Mouse (Mus musculus) hindbrain, embryonic 14.5 days (tissue): ENCODE data around the gene Ralgapa1. TPM values are rescaled to one million over a fixed set of nuclear protein-coding genes. Genes with fewer than 3 reads are reported as not detected.

Experiments used
- ATAC-seq: fragments of 200-750 bp; cut with Nextera tagmentation; 2 replicates; pipeline ENCODE4 v1.8.0; 2017; ENCODE audit warnings: moderate number of reproducible peaks, mild to moderate bottlenecking, moderate TSS enrichment, moderate library complexity; ENCODE audit not compliant: low FRiP score
- DNase-seq: peaks from one replicate; pipeline ENCODE4 v3.0.0-alpha.2; 2015; ENCODE audit warnings: low spot score
- H3K27ac ChIP-seq: fragments of 300-500 bp; sonication (generic); 2 replicates; pipeline ENCODE4 v1.5.1; 2014; ENCODE audit warnings: mild to moderate bottlenecking, moderate library complexity
- H3K27me3 ChIP-seq: fragments of 300-500 bp; sonication (generic); 2 replicates; pipeline ENCODE4 v1.6.1; 2014; ENCODE audit warnings: mild to moderate bottlenecking, low read length, mixed read lengths; ENCODE audit not compliant: control insufficient read depth, insufficient read depth
- H3K36me3 ChIP-seq: fragments of 300-500 bp; sonication (generic); replicated peaks from 2 replicates; pipeline ENCODE4 v1.6.1; 2014; ENCODE audit not compliant: control insufficient read depth, insufficient read depth
- H3K4me1 ChIP-seq: fragments of 300-500 bp; sonication (generic); replicated peaks from 2 replicates; pipeline ENCODE4 v1.6.1; 2014; ENCODE audit warnings: antibody characterized with exemption, low read length, mixed read lengths; ENCODE audit not compliant: control insufficient read depth, insufficient read depth
- H3K4me2 ChIP-seq: fragments of 300-500 bp; sonication (generic); replicated peaks from 2 replicates; pipeline ENCODE4 v1.6.1; 2014; ENCODE audit warnings: mild to moderate bottlenecking, moderate library complexity
- H3K4me3 ChIP-seq: fragments of 300-500 bp; sonication (generic); replicated peaks from 2 replicates; pipeline ENCODE4 v1.5.1; 2014; ENCODE audit warnings: mild to moderate bottlenecking, low read length
- H3K9ac ChIP-seq: fragments of 300-500 bp; sonication (generic); 2 replicates; pipeline ENCODE4 v1.6.1; 2014
- H3K9me3 ChIP-seq: fragments of 300-500 bp; sonication (generic); 2 replicates; pipeline ENCODE4 v1.6.1; 2016; ENCODE audit warnings: low read length; ENCODE audit not compliant: control insufficient read depth
- WGBS: fragments of 180-500 bp; shearing (Covaris S2); extraction: QIAGEN DNeasy Blood & Tissue Kit; methylation state at CpG from one replicate; pipeline ENCODE4 v1.1.7; 2014; 5-methylcytosine and 5-hydroxymethylcytosine counted together
- polyA plus RNA-seq: library from polyadenylated mRNA; unstranded; fragments of >200 nt; fragmentation: Nextera tagmentation; extraction: Ambion mirVana; gene quantifications from 2 replicates; pipeline ENCODE4 v1.2.1, GENCODE M21; 2014

The Ralgapa1 gene
- polyA plus RNA-seq, 1 experiment from 2014 or later, result 36.1 TPM

DNA sequence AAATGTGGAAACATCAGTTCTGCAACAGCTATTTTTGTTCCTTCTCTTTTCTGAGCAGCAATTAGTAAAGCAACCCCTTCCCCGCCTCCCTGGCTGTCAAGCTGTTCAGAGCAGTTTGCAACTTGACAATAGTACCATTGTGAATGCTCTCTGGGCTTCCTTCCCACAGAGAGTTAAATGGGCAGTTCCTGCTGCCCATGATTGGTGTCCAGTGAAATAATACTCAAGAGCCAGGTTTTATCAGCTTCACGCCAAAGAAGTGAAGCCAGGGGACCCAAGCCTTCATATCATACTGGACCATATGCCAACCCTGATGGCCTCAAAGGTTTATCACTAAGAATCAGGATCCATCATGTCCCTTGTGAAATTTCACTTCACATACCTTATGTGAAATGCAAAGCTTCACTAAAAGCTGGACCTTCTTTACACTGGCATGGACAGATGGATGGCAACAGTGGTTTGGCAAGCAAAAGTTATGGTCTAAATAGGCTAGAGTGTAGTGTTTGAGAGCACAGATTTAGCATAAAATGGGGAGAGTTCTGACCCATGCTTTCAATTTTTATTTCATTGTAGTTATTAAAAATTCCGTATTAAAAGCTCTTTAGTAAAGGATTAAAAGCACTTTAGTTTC, 198.2 kb downstream of the Ralgapa1 start:
- no peak overlapping the region for H3K27ac ChIP-seq
- 32% methylated on average over 3 of the region's 3 CpGs for WGBS
- no peaks in the 10 kb centered on the region for H3K36me3 ChIP-seq
- ATAC-seq (peak; percentile 40; the same call in 1 of the 2 replicates), DNase-seq (no peak)
- no peak overlapping the region for H3K4me3 ChIP-seq
- no peaks in the 10 kb centered on the region for H3K9me3 ChIP-seq
- H3K4me1 ChIP-seq, result 0 out of 2 replicates have a peak, but pooled peaks cover 3% of the 10 kb centered on the region
- no peaks in the 10 kb centered on the region for H3K27me3 ChIP-seq
- no peak overlapping the region for H3K4me2 ChIP-seq
- H3K9ac ChIP-seq, result no peak overlapping the region

DNA sequence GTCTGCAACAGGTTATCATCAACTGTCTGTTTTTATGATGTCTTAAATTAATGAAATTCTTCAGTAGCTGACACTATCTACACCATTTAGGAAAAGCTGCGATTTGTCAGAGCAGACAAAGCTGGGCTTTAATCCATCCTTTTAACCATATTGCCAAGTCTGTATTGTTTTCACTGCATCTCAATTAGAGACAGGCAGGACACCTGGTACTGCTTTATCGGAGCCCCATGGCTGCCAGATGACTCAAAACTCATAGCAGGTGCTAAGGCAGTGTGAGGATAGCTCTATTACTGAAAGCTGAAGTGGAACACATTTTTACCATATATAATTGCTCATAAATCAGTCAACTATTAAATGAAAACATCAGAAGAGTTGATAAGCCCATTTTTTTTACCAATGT, 200.6 kb downstream of the Ralgapa1 start:
- Histone ChIP-seq H3K4me1 (0 out of 2 replicates have a peak, but pooled peaks cover 3% of the 10 kb centered on the region), H3K36me3 (no peaks in the 10 kb centered on the region), H3K27me3 (no peaks in the 10 kb centered on the region), H3K9me3 (no peaks in the 10 kb centered on the region), H3K4me2 (no peak overlapping the region), H3K9ac (no peak overlapping the region), H3K4me3 (no peak overlapping the region), H3K27ac (no peak overlapping the region)
- 47% methylated on average over 2 of the region's 2 CpGs for WGBS
- ATAC-seq, result no peak
- DNase-seq, result peak; percentile 35

DNA sequence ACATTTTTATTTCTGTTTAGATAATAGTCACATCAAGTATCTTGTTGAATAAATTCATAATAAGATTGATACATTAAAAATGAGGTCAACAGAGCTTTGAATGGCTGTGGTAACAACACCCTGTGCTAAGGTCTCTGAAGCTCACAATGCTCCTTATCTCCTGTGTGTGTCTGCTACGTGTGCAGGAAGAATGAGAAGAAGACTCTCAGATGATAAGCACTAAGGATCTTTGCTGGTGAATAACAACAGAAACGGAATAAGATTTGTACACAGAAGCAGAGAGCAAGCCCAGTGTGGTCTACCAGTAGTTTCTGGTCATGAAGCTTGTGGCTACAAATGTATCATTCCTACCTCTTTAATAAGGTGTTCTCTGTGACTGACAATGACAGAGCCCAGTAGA, 210.2 kb downstream of the Ralgapa1 start:
- Histone ChIP-seq H3K27me3 (no peaks in the 10 kb centered on the region), H3K4me2 (no peak overlapping the region), H3K9me3 (no peaks in the 10 kb centered on the region), H3K4me1 (no peaks in the 10 kb centered on the region), H3K9ac (no peak overlapping the region), H3K36me3 (peaks cover 12% of the 10 kb centered on the region; the same call in 1 of the 2 replicates), H3K27ac (no peak overlapping the region), H3K4me3 (no peak overlapping the region)
- WGBS, result 79% methylated on average over 2 of the region's 2 CpGs
- DNase-seq (no peak), ATAC-seq (no peak)

DNA sequence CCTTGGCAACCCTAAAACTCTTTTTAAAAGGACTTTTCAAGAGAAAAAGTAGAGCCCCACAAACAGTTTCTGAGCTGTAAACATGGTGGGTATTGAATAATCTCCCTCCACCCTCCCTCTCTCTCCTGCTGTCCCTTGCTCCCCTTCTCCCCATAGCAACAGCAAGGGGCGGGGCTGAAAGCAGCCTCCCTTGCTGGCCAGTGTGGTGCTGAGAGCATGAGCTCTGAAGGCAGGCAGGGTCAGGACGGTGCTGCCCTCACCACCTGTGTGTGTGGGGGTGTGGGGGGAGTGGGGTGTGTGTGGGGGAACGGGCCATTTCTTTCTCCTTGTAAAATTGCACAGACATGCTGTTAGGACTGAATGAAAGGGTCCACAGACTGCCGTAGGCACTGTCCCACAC, 213.1 kb downstream of the Ralgapa1 start:
- 31% methylated on average over 4 of the region's 4 CpGs for WGBS
- Histone ChIP-seq H3K9ac (no peak overlapping the region), H3K4me3 (no peak overlapping the region), H3K36me3 (peaks cover 17% of the 10 kb centered on the region; the same call in 1 of the 2 replicates), H3K4me1 (no peaks in the 10 kb centered on the region), H3K27ac (no peak overlapping the region), H3K4me2 (no peak overlapping the region), H3K27me3 (peaks cover 6% of the 10 kb centered on the region; the same call in 1 of the 2 replicates), H3K9me3 (no peaks in the 10 kb centered on the region)
- DNase-seq (no peak), ATAC-seq (peak; percentile 60; the same call in 1 of the 2 replicates)

DNA sequence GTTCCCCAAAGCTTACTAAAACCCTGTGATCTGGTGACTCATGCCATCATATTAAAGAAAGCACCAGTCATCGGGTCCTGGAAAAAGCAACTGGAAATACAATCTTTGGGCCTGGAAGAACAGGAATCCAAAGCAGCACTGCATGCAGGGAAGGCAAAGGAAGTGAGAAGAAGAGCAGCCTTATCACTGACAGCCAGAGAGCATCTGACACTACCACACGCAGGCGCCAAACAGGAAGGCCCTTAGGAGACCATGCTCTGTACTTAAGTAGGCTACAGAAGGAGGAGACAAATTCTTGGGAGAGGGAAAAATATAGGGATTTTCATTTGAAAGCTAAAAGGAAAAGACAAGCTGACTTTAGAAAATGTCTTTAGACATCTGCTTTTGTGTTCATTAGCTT, 216.6 kb downstream of the Ralgapa1 start:
- Histone ChIP-seq H3K4me1 (peaks cover 14% of the 10 kb centered on the region), H3K9ac (no peak overlapping the region), H3K36me3 (peaks cover 5% of the 10 kb centered on the region; the same call in 1 of the 2 replicates), H3K9me3 (no peaks in the 10 kb centered on the region), H3K4me3 (no peak overlapping the region), H3K27me3 (peaks cover 41% of the 10 kb centered on the region), H3K27ac (no peak overlapping the region), H3K4me2 (no peak overlapping the region)
- WGBS, result 84% methylated on average over 3 of the region's 3 CpGs
- ATAC-seq, result no peak
- no peak for DNase-seq

DNA sequence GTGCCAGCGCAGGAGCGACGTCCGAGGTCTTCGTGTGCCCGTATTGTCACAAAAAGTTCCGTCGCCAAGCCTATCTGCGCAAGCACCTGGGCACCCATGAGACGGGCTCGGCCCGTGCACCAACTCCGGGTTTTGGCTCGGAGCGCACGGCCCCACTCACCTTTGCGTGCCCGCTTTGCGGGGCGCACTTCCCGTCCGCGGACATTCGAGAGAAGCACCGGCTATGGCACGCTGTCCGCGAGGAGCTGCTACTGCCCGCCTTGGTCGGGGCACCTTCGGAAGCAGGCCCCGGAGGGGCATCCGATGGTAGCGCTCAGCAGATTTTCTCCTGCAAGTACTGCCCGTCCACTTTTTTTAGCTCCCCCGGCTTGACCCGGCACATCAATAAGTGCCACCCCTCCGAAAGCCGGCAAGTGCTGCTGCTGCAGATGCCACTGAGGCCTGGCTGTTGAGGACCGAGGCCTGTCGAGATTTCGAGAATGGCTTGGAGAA, 220.4 kb downstream of the Ralgapa1 start:
- WGBS, result 5% methylated on average over 42 of the region's 42 CpGs
- H3K4me1 ChIP-seq, result peaks cover 25% of the 10 kb centered on the region
- H3K4me2 ChIP-seq, result peak overlapping the region; percentile 94
- H3K36me3 ChIP-seq, result peaks cover 5% of the 10 kb centered on the region; the same call in 1 of the 2 replicates
- peaks cover 71% of the 10 kb centered on the region for H3K27me3 ChIP-seq
- H3K4me3 ChIP-seq, result peak overlapping the region; percentile 55
- H3K27ac ChIP-seq, result no peak overlapping the region
- ATAC-seq (no peak; the same call in 1 of the 2 replicates), DNase-seq (no peak)
- H3K9me3 ChIP-seq, result no peaks in the 10 kb centered on the region
- H3K9ac ChIP-seq, result 0 out of 2 replicates have a peak overlapping the region, but pooled peaks have one; percentile 56

DNA sequence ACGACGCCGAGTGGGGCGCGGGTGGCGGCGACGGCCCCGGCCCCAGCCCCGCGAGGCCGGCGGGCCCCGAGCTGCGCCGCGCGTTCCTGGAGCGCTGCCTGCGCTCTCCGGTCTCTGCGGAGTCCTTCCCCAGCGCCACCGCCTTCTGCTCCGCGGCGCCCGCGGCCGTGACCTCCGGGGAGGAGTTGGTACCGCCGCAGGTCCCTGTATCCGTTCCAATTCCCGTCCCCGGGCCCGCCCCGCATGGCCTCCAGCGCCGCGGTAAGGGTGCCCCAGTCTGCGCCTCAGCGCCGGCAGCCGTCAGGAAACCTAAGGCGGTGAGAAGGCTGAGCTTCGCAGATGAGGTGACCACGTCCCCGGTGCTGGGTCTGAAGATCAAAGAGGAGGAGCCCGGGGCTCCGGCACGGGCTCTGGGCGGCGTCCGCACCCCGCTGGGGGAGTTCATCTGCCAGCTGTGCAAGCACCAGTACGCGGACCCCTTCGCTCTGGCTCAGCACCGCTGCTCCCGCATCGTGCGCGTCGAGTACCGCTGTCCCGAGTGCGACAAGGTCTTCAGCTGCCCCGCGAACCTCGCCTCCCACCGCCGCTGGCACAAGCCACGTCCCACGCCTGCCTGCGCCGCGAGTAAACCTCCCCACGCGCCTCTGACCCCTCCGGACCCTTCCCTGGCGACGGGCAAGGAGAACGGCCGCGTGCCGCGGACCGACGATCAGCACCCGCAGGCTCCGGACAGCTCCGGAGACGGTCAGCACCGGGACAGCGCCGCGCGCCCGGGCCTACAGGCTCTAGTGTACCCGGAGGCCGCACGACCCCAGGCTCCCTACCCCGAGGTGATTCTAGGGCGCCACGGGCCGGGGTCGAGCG, 221.1 kb downstream of the Ralgapa1 start:
- Histone ChIP-seq H3K9ac (peak overlapping the region; percentile 56), H3K9me3 (no peaks in the 10 kb centered on the region), H3K27me3 (peaks cover 71% of the 10 kb centered on the region), H3K4me2 (peak overlapping the region; percentile 94), H3K4me1 (peaks cover 25% of the 10 kb centered on the region), H3K4me3 (peak overlapping the region; percentile 55), H3K27ac (no peak overlapping the region), H3K36me3 (peaks cover 5% of the 10 kb centered on the region; the same call in 1 of the 2 replicates)
- DNase-seq (peak; percentile 42), ATAC-seq (peak; percentile 71)
- under 1% methylated on average over 101 of the region's 109 CpGs for WGBS

DNA sequence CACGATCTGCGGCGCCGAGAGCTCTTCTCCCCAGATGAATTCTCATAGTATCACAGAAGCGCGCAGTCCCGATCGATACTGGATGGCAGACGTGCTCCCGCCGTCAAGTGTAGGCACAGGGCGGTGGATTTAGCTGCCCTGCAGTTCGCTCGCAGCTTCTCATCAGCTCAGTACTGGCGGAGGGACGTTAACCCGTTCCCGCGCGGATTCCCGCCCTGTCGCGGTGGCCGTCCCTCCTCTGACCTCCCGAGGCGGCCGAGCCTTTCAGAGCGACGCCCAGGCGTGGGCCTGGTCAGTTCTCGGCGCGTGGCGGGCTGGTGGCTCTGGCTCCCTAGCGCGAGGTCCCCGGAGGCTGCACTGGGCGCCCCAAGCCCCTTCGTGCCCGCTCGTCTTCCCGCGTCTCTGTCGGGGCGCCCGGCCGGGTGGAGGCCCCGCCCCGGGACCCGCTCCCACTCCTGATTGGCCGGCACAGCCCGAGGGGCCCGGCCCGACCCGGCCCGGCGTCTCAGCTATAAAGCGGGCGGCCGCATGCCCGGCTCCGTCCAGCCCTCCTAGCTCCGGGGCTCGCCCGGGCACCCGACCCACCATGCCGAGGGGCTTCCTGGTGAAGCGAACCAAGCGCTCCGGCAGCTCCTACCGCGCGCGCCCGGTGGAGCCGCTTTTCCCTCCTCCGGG, 221.9 kb downstream of the Ralgapa1 start, which contains the start of gene Insm2:
TSS of gene Insm2 (plus strand) at position 541 of the 675 bp plus-strand sequence.
- Histone ChIP-seq H3K4me1 (peaks cover 25% of the 10 kb centered on the region), H3K27ac (no peak within 1 kb of the TSS), H3K9ac (peak within 1 kb of the TSS; percentile 56), H3K4me2 (peak within 1 kb of the TSS; percentile 94), H3K9me3 (no peaks in the 10 kb centered on the region), H3K27me3 (peaks cover 71% of the 10 kb centered on the region), H3K36me3 (peaks cover 5% of the 10 kb centered on the region; the same call in 1 of the 2 replicates), H3K4me3 (peak within 1 kb of the TSS; percentile 55)
- WGBS, result under 1% methylated on average over 65 of the region's 77 CpGs
- peak; percentile 33 for DNase-seq
- peak; percentile 70 for ATAC-seq
